Mouse (Mus musculus): ENCODE data around the gene Exoc4.

DNA sequence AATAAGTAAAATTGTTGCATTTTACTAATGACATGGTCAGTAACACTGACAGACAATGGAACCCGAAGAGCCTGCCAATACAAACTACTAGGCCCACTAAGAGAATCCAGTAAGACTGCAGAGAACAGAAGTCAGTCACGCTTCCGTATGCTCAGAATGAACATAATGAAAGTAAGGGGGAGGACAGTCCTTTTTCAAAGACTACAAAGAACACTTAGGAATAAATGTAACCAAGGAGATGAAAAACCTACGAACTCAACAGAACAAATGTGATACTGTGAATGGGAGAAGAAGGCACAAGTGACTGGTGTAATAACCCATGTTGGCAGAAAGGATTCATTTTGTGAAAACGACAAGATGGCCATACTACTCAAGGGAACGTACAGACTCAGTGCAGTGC is 579.6 kb downstream of the Exoc4 start:
- TF ChIP-seq POLR2A (IDR thresholded peaks at IDR 0.05; ENCODE audit: low read depth, low read length) (no peak), CTCF (conservative IDR thresholded peaks at IDR 0.05; ENCODE audit: insufficient read depth, insufficient read length, low read depth, low read length) (no peak)

Data from kidney, adult 2 months (tissue).